9 mouse cellular contexts compared by ENCODE assay signal in the genomic region with DNA sequence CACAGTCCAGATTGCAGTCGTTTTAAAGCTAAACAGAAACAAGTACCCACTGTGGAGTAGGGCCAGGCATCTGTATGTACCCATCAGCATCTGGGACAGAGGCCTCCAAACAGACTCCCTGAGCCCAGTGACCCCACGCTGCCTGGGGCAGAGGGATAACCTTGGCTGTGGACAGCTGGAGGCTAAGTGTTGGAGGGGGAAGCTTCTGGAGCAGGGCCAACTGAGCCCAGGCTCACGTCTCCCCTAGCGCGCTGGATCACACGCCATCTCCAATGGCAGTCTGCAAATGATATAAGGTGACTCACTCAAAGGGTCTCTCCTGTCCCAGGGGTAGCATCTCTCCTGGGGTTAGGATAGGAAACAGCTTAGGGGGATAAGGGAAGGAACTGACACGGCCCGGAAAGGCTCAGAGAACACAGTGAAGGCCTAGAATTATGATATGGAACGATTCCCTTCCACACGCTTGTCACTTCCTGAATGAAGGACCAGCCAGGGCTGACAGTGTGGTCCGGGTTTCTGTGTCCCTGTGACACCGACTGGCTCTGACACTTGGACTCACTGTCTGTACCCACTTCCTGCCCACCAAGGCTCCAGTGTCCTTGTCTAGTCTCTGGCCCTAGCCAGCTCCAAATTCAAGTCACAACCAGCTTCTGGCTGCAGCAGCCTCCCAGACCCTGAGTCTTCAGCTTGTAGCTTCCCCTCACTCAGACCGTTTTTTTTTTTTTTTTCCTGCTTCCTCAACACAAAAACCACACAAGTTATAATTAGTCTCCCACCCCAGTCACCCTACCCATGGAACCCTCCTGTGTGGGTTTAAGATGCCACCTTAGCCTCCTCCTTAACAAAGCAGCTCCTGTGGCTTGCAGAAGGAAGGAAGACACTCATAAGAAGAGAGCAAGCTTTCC. TPM values are rescaled to one million over a fixed set of nuclear protein-coding genes. Genes with fewer than 3 reads are reported as not detected.
A peak's percentile ranks its signal among the peaks of the same experiment; 100 is the strongest.
DNase-seq lines count a peak whose midpoint lies in the region; ATAC-seq and TF ChIP-seq lines count a peak whose summit lies in the region.
"Had no signal": no experiment of that assay in that cellular context is flagged by ENCODE, and none has a peak within 500 bp of the region (broad histone marks: within the 10 kb centered on the region; RNA-seq: fewer than 3 reads in every experiment).

No protein-coding gene starts in this region.

- H3K4me1 ChIP-seq in G1E (ENCODE audit: insufficient read depth, low read depth, low read length), result peaks cover 100% of the 10 kb centered on the region
- peaks cover 80% of the 10 kb centered on the region for H3K4me1 ChIP-seq in liver, embryonic 13.5 days (replicated peaks)

- peak; percentile 52 for DNase-seq in adrenal gland, adult 2 months
- no peak for DNase-seq in adrenal gland, adult 8-10 months
- peak; percentile 51 for DNase-seq in layer of hippocampus, adult 11-12 months (ENCODE audit: low spot score)
- DNase-seq in layer of hippocampus, adult 8-10 months (ENCODE audit: low spot score in 2 of 2), result no peak
- DNase-seq in G1E (ENCODE audit: low spot score), result no peak
- no peak for DNase-seq in liver, embryonic 13.5 days
- DNase-seq in cerebellum, adult 9-11 months, result no peak
- DNase-seq in left cerebral cortex, adult 18-20 months (ENCODE audit: low spot score in 2 of 2), result no peak

- ATAC-seq in G1E (ENCODE audit: extremely low read depth, insufficient number of reproducible peaks, low FRiP score, poor library complexity, severe bottlenecking), result no peak
- no peak for ATAC-seq in liver, embryonic 13.5 days (ENCODE audit: low read depth)

- no peaks in the 10 kb centered on the region for H3K9me3 ChIP-seq in G1E (replicated peaks)
- H3K9me3 ChIP-seq in liver, embryonic 13.5 days (replicated peaks), result no peaks in the 10 kb centered on the region
- H3K9me3 ChIP-seq: heart, embryonic 10.5 days had no signal

- TF ChIP-seq CTCF in G1E (IDR thresholded peaks at IDR 0.05; ENCODE audit: low read depth, low read length), result no peak

- peaks cover 72% of the 10 kb centered on the region for H3K36me3 ChIP-seq in G1E (replicated peaks)
- H3K36me3 ChIP-seq in liver, embryonic 13.5 days, result no peaks in the 10 kb centered on the region; the same call in 1 of the 2 replicates
- H3K36me3 ChIP-seq: heart, embryonic 10.5 days had no signal

- 36% methylated on average over 13 of the region's 13 CpGs for WGBS in liver, embryonic 13.5 days (ENCODE audit: insufficient replicate concordance)

- peak overlapping the region; percentile 50; the same call in 1 of the 2 replicates for H3K4me3 ChIP-seq in G1E (ENCODE audit: low read depth, low read length)
- no peak overlapping the region for H3K4me3 ChIP-seq in liver, embryonic 13.5 days (replicated peaks)
- H3K4me3 ChIP-seq: heart, embryonic 10.5 days had no signal

- peak overlapping the region; percentile 70 for H3K4me2 ChIP-seq in liver, embryonic 13.5 days

- H3K27ac ChIP-seq in liver, embryonic 13.5 days, result peak overlapping the region; percentile 97

- no peaks in the 10 kb centered on the region for H3K27me3 ChIP-seq in G1E (ENCODE audit: insufficient read depth, low read length)
- H3K27me3 ChIP-seq in liver, embryonic 13.5 days, result no peaks in the 10 kb centered on the region

- peak overlapping the region; percentile 68 for H3K9ac ChIP-seq in liver, embryonic 13.5 days

RNA-seq across cellular contexts. Expression of gene Sema4d, which starts 57.3 kb away (rescaled TPM):
- total RNA-seq in adrenal gland, adult 2 months (2021), result 10 to 100 TPM; 14.6 to 15.1 TPM
- 13.3 and 13.7 TPM in 2 replicates for polyA plus RNA-seq in adrenal gland, adult 2 months (2012; rRNA removed)
- 10 to 100 TPM in 3 of 4 experiments, 1 to 10 TPM in 1; 8.9 to 23.2 (median 16.2) TPM for total RNA-seq in adrenal gland, adult 8-10 months (2022)
- 10 to 100 TPM; 79.8 to 99.9 (median 95.4) TPM for total RNA-seq in layer of hippocampus, adult 8-10 months (2022)
- 62.1 and 66.9 TPM in 2 replicates for total RNA-seq in G1E (2014; fragmentation: Nextera tagmentation)
- 15.6 and 17.3 TPM in 2 replicates for total RNA-seq in G1E (2017)
- 58.6 and 64.7 TPM in 2 replicates for polyA plus RNA-seq in G1E (2012)
- 6.0 and 7.6 TPM in 2 replicates for polyA plus RNA-seq in liver, embryonic 13.5 days (2015; fragmentation: Nextera tagmentation; extraction: Ambion mirVana)
- total RNA-seq in left cerebral cortex, adult 18-20 months (2021), result 10 to 100 TPM; 65.8 to 71.3 TPM

Comparison
In these comparisons a context has a peak if more than half of its experiments do, and no peak if none do; other contexts are left out.
1. DNase-seq: peak in adrenal gland, adult 2 months (single experiment) and layer of hippocampus, adult 11-12 months (single experiment); none in adrenal gland, adult 8-10 months (single experiment), layer of hippocampus, adult 8-10 months (0 of 2), G1E (single experiment), liver, embryonic 13.5 days (single experiment), cerebellum, adult 9-11 months (single experiment) and left cerebral cortex, adult 18-20 months (0 of 2).